Mouse (Mus musculus): ENCODE data around the gene Cyb561d2.
A peak's percentile ranks its signal among the peaks of the same experiment; 100 is the strongest.

The Cyb561d2 gene

GRCm38 (mm10) chr9:107549297-107550074 lies 7.5 kb upstream of the Cyb561d2 start:
- no peak for DNase-seq

- no peak for DNase-seq
Measured at GRCm38 (mm10) chr9:107548820-107549219, 6.8 kb upstream of the Cyb561d2 start.

GRCm38 (mm10) chr9:107547957-107548356 lies 6.0 kb upstream of the Cyb561d2 start:
- no peak for DNase-seq

GRCm38 (mm10) chr9:107547026-107547425 lies 5.0 kb upstream of the Cyb561d2 start, which contains the start of gene Zmynd10:
TSS of gene Zmynd10 (plus strand) at chr9:107547298.
- peak; percentile 96 for DNase-seq

- DNase-seq: peak; percentile 86
Measured at GRCm38 (mm10) chr9:107545602-107546001, 3.6 kb upstream of the Cyb561d2 start.

GRCm38 (mm10) chr9:107545199-107545598 lies 3.2 kb upstream of the Cyb561d2 start:
- DNase-seq: no peak

GRCm38 (mm10) chr9:107544729-107545128 lies 2.7 kb upstream of the Cyb561d2 start:
- DNase-seq: no peak

GRCm38 (mm10) chr9:107544196-107544700 lies 2.3 kb upstream of the Cyb561d2 start:
- DNase-seq: no peak

GRCm38 (mm10) chr9:107543299-107543698 lies 1.3 kb upstream of the Cyb561d2 start:
- DNase-seq: no peak

GRCm38 (mm10) chr9:107542721-107543120 lies 728 bp upstream of the Cyb561d2 start:
- DNase-seq: no peak

GRCm38 (mm10) chr9:107542352-107542686 lies 326 bp upstream of the Cyb561d2 start:
- no peak for DNase-seq

- no peak for DNase-seq
Measured at GRCm38 (mm10) chr9:107541005-107541404, 988 bp downstream of the Cyb561d2 start.

GRCm38 (mm10) chr9:107540420-107540819 lies 1.6 kb downstream of the Cyb561d2 start:
- DNase-seq: no peak

- DNase-seq: no peak
Measured at GRCm38 (mm10) chr9:107539940-107540339, 2.1 kb downstream of the Cyb561d2 start.

- no peak for DNase-seq
Measured at GRCm38 (mm10) chr9:107538711-107539110, 3.3 kb downstream of the Cyb561d2 start.

- DNase-seq: no peak
Measured at GRCm38 (mm10) chr9:107538231-107538630, 3.8 kb downstream of the Cyb561d2 start.

- DNase-seq: no peak
Measured at GRCm38 (mm10) chr9:107534408-107535202, 7.4 kb downstream of the Cyb561d2 start.

- peak; percentile 98 for DNase-seq
Measured at GRCm38 (mm10) chr9:107533791-107534407, 8.1 kb downstream of the Cyb561d2 start, which contains the start of gene Tmem115. TSS of gene Tmem115 (plus strand) at chr9:107533945.

GRCm38 (mm10) chr9:107526198-107527026 lies 15.6 kb downstream of the Cyb561d2 start:
- peak; percentile 76 for DNase-seq

- DNase-seq: no peak
Measured at GRCm38 (mm10) chr9:107522400-107522711, 19.6 kb downstream of the Cyb561d2 start.

- DNase-seq: no peak
Measured at GRCm38 (mm10) chr9:107521711-107522399, 20.1 kb downstream of the Cyb561d2 start.

GRCm38 (mm10) chr9:107521190-107521589 lies 20.8 kb downstream of the Cyb561d2 start:
- no peak for DNase-seq

Data from lung, postnatal 36 days (tissue).